Mouse (Mus musculus) adrenal gland, postnatal 10 days (tissue): ENCODE measurements at regions not wholly inside any gene's neighbourhood (a gene's known extent, or its start where the extent isn't known, plus 50 kb on each side); places are given as distances from the start of the nearest gene placed in this dataset.
A peak's percentile ranks its signal among the peaks of the same experiment; 100 is the strongest.

ENCODE experiments used
- DNase-seq: peaks from one replicate; pipeline ENCODE4 v3.0.0; 2021; ENCODE audit warnings: mixed read lengths

DNA sequence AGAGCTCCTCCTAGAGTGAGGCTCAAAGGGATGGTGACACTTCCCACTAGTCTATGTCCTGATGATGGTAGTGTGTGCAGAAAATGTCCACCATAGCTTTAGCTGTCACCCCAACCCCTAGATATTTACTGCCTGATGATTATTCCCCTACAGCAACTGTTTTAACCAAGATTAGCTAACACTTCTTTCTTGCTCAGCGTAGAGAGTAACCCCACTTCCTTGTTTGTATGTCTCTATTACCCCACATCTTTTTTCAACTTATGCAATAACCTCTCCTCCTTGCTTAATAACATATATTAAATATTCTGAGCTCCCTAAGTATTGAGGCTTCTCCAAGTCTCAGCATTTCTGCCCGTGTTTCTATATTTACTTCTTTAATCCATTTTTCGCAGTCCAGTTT lies 404.2 kb upstream of the Cntn3 start:
- no peak for DNase-seq

DNA sequence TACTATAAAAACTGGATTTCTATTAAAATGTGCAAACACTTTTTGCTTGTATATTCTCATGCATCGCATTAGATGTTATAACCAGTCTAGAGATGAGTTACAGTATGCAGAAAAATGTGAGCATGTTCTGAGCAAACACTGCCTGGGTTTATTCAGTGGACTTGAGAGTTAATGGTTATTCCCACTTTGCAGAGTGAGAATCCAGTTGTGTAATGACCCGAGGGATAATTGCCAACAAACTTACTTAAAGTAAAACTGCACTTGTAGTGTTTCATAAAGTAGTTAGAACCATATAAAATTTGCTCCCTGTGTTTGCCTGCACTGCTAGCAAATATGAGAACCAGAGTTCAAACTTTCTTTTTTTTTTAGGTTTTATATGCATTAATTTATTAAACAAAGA lies 450.4 kb upstream of the Cntn3 start:
- DNase-seq, result peak; percentile 2

DNA sequence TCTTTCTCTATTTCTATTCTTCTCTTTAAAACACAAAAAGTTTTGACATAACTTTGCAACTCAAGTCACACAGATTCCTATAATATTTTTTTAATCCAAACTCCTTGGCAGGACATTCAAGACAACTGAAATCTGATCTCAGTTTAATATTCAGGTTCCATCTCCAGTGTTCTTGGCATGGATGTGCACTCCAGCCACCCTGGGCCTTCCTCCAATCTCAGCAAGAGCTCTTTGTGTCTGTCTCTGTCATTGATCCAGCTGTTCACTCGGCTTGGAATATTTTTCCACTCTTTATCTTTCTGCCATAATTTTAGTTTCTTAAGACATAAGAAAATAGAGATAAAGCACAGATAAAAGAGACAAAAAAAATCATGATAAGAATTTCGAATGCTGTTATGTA lies 451.1 kb upstream of the Cntn3 start:
- DNase-seq, result peak; percentile 8

DNA sequence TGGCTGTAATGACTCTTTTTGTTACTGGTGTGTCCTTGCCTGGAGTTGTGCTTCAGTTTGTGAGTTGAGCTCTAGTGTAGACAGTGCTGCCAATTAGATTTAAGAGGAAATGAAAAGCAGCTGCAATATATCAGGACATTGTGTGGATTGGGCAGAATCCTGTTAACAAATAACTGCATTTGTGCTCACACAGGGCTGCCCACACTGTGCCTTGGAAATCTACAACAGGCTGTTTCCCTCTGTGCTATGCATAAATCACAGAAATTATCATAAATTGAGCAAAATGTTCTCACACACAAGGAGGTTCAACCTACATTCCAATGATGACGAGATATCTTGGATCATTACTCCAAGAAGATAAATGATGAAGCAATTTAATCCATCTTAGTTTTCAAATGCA lies 455.2 kb upstream of the Cntn3 start:
- no peak for DNase-seq

DNA sequence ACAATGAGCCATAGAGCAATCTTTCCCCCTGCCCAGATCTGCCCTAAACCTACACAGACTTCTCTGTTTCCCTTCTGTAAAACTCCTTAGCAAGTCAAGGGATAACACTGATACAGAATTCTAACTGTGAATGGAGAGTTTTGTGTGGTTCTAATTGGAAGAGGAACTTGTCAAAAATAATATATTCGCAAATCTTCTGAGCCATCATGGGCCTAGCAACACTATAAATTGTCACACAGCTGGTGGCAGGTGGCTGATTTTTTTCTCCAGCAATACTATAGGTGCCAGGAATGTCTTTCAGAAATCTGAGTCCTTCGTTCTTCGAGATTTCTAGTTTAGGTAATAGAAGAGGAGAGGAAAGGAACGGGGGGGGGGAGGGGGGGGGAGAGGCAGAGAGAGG lies 460.5 kb upstream of the Cntn3 start:
- no peak for DNase-seq

DNA sequence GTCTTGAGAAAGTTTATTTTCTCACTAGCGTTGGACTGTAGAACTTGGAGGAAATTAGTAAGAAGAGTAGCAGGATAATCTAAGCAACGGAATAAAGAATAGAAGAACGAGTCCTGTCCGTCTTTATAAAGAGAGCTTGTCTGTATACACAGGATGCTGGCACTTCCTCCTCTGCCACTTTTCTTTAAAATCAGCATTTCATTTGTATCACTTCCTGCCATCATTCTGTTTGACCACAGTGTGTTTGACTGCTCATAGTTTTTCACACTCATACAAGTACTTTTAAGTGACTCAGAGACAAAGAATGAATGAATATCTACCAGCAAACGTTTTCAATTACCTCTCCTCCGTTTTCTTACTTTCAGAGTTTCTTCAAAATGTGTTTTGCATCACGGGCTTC lies 461.0 kb upstream of the Cntn3 start:
- DNase-seq, result no peak

DNA sequence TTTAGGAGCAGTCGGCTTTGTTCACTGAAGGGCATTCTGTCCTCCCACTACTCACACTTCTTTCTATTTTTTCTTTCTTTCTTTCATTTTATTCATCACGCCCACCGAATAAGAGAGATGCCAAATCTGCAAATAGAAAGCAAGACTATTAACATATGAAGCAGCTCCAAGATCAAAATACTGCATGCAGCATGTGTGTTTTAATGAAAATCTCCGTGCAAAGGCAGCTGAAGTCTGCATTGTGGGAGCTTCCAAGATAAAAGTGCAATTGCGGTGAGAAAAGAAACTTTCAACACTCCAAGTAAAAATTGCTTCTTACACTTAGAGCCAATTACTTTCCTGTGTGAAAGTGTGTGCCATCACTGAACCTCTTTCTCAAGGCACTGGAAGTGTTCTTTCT lies 449.8 kb upstream of the Chl1 start:
- DNase-seq, result no peak

DNA sequence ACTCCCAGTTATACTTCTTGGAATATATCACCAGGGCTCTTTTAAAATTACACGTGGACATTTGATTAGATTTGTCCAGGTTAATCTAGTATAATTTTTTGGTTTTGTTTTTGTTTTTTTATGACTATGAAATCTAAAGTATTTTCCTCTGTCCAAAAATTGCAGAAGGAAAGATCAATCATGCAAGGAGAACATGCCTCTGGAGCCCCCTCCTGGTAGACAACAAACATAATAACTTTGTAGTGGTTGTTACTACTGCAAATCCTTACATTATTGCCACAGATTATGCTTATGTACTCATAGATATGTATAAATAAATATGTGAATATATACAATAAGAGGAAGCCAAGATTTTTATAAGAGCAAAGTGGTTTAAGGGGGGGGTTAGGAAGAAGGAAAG lies 404.2 kb upstream of the Chl1 start:
- peak; percentile 18 for DNase-seq

DNA sequence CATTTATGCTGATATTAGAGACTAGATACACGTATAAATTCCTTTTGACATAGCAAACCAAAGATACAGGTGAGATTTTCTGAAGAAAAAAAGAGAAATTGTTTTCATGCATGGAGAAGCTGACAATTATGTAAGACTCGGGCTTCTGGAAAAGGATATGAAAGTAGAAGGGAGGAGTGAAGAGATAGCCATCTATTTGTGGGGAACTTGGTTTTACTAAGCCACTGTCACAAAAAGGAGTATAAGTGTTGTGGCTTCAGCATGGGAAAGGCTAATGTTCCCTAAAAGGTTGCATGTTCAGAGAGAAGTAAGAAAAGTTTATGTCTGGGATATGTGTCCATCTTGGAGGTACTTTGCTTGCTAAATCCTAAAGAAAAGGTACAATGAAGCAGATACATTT lies 390.8 kb upstream of the Chl1 start:
- DNase-seq, result no peak

DNA sequence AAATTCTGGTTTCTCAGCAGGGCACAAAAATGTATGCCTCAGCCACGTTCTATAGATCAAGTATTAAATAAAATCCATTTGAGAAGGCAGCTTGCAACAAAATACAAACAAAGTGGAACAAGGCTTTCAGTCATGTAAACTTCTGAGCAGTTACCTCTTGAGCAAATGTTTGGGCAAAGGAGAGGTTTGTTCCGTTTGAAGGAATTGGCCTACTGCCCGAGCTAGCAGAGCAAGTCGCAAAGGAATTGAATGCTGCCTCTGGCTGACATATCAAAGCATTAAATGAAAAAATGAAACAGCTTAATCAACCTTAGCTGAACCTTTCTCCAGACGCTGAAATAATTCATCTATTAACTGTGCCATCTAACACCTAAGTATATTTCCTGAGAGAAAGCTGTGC lies 369.5 kb upstream of the Chl1 start:
- peak; percentile 26 for DNase-seq

DNA sequence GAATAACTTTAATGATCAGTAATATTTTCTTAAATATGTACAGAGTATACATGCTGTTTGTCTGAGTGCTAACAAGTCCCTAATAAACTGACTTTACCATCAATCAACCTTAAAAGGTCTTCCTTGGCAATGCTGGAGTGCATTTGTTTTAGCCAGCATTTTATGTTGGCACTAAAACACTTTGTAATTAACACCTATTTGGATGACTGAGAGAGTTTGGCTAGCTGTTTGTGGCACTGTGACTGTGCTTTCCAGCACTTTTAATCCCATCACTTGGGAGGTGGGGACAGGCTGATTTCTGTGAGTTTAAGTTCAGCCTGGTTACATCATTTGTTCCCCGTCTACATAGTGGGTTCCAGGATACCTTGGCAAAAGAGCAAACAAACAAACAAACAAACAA lies 332.5 kb upstream of the Chl1 start:
- no peak for DNase-seq

DNA sequence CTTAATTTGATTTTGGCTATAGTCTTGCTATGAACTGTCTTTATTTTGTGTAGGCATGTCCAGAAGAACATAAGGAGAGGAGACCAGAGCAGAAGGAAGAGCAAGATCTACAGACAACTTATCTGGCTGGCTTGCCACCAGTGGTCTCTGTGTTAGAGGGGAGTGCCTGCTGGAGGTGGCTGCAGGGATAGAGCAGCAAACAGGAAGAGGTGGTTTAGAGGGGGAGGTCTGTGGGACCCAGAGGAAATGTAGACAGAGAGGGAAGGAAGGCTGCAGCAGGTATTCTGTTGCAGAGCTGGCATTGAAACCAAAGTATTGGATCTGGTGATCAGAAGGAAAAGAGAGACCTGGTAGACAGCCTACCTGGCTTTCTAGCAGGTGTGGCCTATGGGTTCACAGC lies 327.0 kb upstream of the Chl1 start:
- DNase-seq, result no peak

DNA sequence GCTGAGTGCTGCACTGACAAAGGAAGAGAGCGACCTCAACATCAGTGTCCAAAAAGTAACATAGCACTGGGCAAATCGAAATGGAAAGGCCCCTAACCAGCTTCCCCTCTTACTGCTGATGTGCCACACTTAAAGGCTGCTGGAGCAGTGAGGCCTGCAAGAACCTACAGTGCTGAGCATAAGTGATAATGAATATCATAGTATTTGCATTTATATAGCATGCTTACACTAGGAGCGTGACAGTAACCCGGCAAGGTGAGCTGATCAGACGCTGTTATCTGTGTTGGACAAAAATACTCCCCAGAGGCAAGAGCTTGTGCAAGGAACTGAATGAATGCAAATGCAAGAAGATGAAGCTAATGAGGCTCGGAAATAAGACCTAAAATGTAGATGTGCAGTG lies 313.5 kb upstream of the Chl1 start:
- DNase-seq, result no peak

DNA sequence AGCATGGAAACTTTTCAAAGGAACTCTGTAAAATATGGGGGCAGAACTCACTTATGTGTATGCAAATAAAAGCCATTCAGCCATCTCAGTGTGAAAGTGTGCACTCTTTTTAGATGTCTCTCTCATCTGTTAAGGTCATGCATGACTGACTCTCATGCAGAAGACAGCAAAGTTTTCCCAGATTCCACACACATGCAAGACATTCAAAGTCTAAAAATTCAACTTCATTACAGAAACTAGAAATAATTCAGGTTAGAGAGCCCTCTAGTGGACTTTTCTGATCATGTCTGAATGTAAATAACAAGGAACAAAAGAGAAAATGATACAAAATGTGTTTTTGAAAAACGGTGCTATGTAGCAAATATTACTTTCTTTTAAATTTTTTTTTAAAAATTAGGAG lies 308.8 kb upstream of the Chl1 start:
- DNase-seq, result no peak

DNA sequence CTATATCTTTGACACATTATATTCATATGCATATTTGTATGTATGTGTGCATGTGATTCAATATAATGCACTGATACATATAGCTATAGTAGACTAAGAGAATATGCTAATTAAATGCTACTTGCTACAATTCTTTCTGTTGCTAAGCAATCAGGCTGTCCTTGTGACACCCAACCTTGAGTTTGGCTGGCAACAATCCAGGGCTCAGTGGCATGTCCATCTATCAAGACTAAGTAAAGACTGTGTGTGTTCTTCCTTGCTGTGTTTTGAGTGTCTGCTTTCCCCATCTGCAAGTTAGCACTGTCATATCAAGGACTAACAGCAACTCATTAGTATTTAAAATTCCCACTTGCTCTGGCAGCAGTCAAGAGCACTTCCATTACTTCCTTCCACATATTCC lies 301.2 kb upstream of the Chl1 start:
- DNase-seq, result peak; percentile 80

DNA sequence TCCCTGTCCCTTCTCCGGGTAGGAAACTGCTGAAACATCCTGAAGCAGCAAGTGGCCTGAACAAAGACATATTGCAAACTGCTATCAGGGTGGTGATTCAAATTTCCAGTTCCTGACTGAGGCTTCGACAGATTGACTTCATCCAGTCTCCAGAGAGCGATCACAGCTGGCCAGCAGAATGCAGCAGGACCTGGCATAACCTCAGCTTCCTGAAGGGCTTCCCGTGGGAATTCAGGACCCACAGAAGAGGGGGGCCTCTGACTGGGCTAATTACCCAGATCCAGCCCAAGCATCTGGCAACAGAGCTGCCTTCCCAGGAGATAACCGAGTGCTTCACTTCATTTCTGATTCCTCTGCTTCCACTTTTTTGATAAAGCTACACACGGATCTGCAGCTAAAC lies 297.2 kb upstream of the Chl1 start:
- DNase-seq, result peak; percentile 27

DNA sequence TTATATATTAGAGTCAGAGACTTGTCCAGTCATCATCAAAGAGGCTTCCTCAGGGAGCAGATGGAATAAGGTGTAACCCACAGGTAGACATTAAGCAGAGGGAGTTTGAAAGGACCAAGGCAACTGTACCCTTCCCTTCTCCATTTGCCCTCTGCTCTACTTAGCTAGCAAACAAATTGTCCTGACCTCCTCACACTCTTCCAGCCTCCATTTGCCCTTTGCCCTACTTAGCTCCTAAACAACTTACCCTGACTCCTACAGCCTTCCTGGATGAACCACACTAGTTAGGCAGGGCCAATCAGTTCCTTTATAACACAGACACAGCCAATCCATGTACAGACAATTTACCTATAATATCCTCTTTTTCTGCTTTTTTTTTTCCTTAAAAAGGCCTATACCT lies 273.5 kb upstream of the Chl1 start:
- no peak for DNase-seq

DNA sequence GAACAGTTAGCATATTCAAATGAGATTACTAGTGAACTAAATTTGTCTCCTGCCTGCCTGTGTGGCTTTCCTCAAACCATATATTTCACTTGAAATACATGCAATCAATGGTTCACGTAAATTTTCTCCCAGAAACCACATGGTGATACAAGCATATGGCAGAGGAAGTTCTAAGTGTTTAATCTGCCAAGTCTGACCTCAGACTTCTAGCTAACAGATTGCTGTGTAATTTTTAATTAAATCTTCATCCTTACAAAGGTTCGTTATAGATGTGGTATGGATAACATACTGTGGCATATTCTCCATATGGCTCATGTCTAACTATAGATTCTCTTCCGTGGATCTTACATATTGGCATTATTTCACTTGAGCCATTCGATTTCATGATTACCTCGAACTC lies 241.4 kb upstream of the Chl1 start:
- no peak for DNase-seq

DNA sequence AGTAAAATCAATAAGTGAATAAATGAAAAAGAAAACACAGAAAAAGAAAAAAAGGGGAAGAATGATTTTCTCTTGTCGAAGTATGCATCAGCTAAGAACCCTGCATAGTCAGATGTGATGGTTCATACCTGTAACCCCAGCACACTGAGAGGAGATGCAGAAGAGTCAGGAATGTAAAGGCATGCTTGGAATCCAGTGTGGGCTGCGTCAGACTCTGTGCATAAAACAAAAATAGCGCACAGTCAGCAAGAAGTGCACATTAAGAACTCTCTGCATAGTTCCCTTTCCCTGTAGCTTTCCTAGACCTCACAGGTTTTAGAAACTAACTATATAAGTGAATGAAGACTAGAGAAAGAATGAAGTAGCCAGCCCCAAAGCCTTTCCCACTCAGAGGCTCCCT lies 238.2 kb upstream of the Chl1 start:
- DNase-seq, result no peak

DNA sequence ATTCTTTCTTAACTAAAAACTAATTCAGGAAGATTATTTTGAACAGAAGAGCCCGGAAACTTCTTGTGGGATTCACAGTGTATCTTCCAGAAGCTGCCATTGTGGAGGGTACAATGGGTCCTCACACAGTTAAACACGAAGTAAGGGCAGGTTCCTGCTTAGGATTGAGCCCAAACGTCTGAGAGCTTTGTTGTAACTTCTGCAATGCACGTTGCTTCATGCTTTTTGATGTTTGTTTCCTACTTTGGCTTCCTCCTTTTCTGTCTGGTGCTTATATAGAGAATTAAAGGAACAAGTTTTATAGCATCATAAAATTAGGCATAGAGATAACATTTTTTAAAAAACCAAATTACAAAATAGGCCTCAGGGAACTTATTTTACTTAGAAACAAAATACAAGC lies 235.3 kb upstream of the Chl1 start:
- DNase-seq, result no peak

DNA sequence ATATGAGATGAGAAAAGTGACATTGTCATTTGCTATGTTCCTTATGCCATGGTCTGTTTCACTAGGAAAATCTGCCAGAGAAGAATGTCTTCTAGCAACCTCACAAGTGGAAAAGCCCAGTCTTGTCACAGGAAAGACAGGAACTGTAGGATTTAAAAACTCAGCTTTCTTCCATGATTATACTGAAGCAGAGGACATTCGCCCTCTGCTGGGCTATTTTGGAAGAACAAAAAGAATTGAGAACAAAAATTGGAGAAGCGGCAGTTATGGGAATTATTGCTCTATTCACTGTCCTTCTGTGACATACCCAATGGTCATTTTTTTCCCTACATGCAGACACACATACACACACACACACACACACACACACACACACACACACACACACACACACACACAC lies 234.9 kb upstream of the Chl1 start:
- peak; percentile 14 for DNase-seq

DNA sequence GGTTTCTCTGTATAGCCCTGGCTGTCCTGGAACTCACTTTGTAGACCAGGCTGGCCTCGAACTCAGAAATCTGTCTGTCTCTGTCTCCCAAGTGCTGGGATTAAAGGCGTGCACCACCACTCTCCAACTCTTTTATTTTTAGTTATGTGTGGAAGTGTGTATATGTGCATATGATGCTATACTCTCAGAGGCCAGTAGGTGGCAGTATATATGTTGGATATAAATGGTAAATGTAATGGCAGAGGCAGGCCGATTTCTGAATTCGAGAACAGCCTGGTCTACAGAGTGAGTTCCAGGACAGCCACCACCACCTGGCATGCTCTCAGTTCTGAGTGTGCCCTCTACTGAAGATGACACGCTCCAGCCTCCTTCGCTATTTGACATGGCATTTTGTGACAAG lies 214.4 kb upstream of the Chl1 start:
- DNase-seq, result no peak

DNA sequence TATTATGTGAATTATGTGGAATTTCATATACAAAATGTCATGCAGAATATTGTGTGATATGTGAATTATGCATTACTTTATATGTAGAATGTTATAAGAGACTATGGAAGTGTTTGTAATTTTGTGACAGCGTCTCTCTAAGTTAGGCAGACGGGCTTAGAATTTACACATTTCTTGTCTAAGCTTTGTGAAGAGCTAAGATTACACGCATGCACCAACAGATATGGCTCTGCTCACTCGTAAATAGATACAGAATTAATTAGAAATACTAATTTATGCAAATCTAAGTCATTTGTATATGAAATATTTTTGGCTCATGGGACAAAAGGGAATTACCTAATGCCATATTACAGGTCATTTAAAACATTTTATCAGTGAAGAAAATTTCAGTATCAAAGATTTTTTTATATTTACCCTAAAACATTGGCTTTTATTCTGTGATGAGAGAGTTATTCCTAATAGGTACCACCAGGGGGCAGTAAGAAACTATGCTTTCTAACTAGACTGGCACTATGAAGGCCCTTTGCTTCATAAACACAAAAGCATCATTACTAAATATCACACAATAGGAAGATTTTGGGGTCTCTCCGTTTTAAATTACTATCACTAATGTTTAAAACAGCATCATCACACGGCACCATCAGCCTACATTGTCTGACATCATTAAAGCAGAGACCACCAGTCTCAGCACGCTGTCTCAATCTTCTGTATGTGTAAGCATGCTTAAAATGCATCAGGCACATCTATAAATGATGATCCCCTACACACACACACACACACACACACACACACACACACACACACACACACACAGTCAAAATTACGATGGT lies 203.8 kb upstream of the Chl1 start:
- DNase-seq, result no peak

DNA sequence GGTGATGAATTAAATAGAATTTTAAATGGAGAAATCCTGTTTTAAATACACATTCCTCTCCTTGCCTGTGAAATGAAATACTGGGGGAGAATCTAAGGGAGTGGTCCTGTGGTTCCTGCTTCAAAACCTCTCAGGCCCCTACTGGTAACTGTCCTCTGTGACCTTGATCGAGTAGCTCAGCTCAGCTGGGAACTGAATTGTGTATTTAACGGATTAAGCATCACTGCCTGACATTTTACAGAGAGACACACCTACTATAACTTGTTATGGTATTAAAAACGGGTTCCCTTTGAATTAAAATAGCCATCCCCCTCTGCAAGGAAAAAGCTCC lies 203.2 kb upstream of the Chl1 start:
- DNase-seq, result no peak

DNA sequence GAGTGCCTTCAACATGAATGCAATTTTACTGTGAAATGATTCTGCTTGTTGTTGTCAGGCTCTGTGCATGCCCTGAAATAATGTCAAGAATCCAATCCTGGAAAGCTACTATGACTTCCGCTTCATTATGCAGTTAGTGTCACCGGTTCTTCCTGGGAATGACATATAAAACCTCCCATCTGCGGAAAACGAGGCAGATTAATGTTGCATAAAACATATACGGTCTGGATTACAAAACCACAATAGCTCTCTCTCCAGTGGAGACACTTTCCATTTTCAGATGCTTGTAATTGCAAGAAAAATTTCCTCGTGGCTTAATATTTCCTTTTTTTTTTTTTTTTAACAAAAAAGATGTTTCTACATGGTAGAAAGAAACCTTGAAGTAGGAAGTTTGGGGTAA lies 198.2 kb upstream of the Chl1 start:
- DNase-seq, result no peak
